Mouse (Mus musculus) cerebellum, adult 2 months (tissue): ENCODE measurements around the gene Chdh. TPM values are rescaled to one million over a fixed set of nuclear protein-coding genes. Genes with fewer than 3 reads are reported as not detected.

Experiments
- DNase-seq, 2 experiments: peaks; one replicate each; pipeline ENCODE4 v3.0.0; 2021
- H3K27ac ChIP-seq: fragments of 200-500 bp; 2 replicates; pipeline ENCODE4 v1.5.1; 2012; ENCODE audit warnings: low read length, control low read depth, inconsistent platforms; ENCODE audit not compliant: insufficient read depth
- H3K27me3 ChIP-seq: fragments of 200-500 bp; 2 replicates; pipeline ENCODE4 v1.6.1; 2012; ENCODE audit warnings: inconsistent platforms, mild to moderate bottlenecking, low read length, moderate library complexity; ENCODE audit not compliant: control insufficient read depth, insufficient read depth
- H3K4me1 ChIP-seq: fragments of 200-500 bp; 2 replicates; pipeline ENCODE4 v1.6.1; 2011; ENCODE audit warnings: low read length; ENCODE audit not compliant: control insufficient read depth, insufficient read depth
- H3K4me3 ChIP-seq: fragments of 200-500 bp; replicated peaks from 2 replicates; pipeline ENCODE3; 2011; ENCODE audit warnings: mild to moderate bottlenecking, low read depth, low read length, control low read depth; ENCODE audit not compliant: insufficient read depth
- CTCF ChIP-seq: fragments of 200-500 bp; IDR thresholded peaks from 2 replicates; pipeline ENCODE4 v1.5.1; 2011; ENCODE audit warnings: low read depth, mild to moderate bottlenecking, control low read depth, low read length, moderate library complexity, borderline replicate concordance; ENCODE audit not compliant: insufficient read depth
- POLR2A ChIP-seq: fragments of 200-500 bp; IDR thresholded peaks from 2 replicates; pipeline ENCODE4 v1.6.1; 2011; ENCODE audit warnings: low read length, control low read depth, borderline replicate concordance; ENCODE audit not compliant: insufficient read depth
- WGBS: fragments of 180-500 bp; shearing (Covaris S2); methylation state at CpG from one replicate; pipeline ENCODE4 v1.1.7; 2018; 5-methylcytosine and 5-hydroxymethylcytosine counted together
- polyA plus RNA-seq: library from polyadenylated mRNA; depleted of rRNA; stranded (reverse); fragments of >200 nt; gene quantifications from 2 replicates; pipeline ENCODE4 v1.2.3, GENCODE M21; 2012; rRNA removed

The Chdh gene
- polyA plus RNA-seq, 1 experiment, result 4.2 TPM

DNA sequence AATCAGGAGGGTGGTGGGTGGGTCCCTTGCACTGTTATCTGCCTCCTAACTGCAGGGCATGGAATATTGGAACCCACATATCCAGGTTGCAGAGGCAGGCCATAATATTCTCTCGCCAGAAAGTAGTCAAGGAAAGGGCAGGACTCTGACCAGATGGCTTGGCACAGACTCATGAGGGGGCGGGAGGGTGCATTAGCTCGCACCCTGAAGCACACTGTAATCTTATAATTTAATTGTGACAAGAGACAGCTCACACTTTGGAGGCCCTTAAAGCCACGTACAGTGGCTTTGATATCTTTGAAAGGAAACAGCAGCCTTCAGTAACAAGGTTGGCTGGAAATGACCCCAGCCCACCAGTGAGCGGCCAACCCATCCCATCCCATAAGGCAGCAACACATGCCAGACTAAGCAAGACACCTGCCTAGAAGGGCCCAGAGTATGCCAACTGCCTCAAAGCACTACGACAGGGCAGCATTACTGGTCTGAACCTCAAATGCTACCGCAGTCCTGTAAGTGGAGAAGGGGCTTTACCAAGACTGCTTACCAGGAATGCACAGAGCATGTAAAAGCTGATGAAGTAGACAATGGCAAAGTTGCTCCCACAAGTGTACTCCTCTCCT is 66.6 kb downstream of the Chdh start:
- peaks cover 17% of the 10 kb centered on the region for H3K4me1 ChIP-seq
- H3K27me3 ChIP-seq, result no peaks in the 10 kb centered on the region
- H3K4me3 ChIP-seq, result no peak overlapping the region
- TF ChIP-seq POLR2A (no peak), CTCF (no peak)
- WGBS, result 8% methylated on average over 7 of the region's 7 CpGs
- peak; percentile 70 to 80 for DNase-seq
- no peak overlapping the region for H3K27ac ChIP-seq

DNA sequence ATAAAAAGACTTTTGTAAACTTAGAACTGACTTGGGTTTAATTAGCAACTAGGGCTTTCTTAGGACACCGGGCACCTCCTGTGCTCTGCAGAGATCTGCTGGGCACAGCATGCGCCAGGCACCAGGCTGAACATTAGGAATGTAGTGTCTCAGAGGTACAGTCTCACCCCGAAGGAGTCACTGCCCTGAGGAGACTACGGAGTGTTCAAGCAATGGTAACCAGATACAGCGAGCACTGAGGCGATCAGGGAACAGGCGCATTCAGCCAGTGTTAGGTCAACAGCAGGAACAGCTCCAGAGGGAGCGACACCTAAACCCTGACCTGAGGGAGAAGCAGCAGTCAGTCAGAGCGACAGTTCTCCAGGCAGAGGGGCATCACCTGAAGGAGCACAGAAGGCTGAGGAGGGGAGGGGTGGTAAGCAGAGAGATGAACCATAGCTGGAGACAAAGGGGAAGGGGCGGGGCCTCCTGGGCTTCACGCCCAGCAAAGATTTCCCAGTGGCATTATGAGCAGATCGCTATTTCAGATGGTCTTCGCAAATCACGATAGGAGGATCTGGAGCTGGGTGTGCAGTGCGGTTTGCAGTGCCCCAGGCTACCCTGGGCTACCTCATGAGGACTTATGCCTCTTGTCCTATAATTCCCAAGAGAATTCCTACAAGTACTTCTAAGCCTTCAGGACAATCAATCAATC is 69.4 kb downstream of the Chdh start:
- no peak for TF ChIP-seq POLR2A
- no peak for TF ChIP-seq CTCF
- Histone ChIP-seq H3K27ac (no peak overlapping the region), H3K4me3 (no peak overlapping the region), H3K27me3 (no peaks in the 10 kb centered on the region), H3K4me1 (peaks cover 17% of the 10 kb centered on the region)
- DNase-seq, result no peak
- 81% methylated on average over 15 of the region's 15 CpGs for WGBS

DNA sequence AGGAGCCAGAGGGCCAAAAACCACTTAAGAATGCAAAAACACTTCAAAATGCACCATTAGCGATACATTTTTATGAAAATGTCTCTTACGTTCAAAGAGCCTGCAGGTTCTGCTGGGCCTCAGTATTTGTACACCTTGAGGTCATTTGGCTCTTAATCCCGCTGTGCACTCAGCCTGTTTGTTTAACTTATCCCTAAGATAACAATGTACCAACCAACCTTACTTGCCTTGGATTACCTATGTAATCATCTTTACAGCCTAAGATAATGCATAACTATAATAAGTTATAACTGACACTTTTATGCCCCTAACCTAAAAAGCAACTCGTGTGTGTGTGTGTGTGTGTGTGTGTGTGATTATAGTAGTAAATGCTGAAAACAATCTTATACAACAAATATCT is 70.9 kb downstream of the Chdh start:
- no peak for DNase-seq
- Histone ChIP-seq H3K27me3 (no peaks in the 10 kb centered on the region), H3K4me1 (peaks cover 11% of the 10 kb centered on the region; the same call in 1 of the 2 replicates), H3K4me3 (no peak overlapping the region), H3K27ac (no peak overlapping the region)
- WGBS, result 94% methylated on average over 4 of the region's 4 CpGs
- TF ChIP-seq CTCF (no peak), POLR2A (no peak)

Other genes starting within 250 kb of the Chdh start
- 177 and 183 TPM in 2 replicates for gene Selenok, start 40.7 kb upstream of the Chdh start, polyA plus RNA-seq
- gene Actr8, start 30.7 kb upstream of the Chdh start, polyA plus RNA-seq, result 70.9 and 72.6 TPM in 2 replicates
- 3.0 and 3.3 TPM in 2 replicates for gene Il17rb, start 127 bp upstream of the Chdh start, polyA plus RNA-seq